Mouse (Mus musculus) liver, postnatal 0 days (tissue): ENCODE results near the gene Cbx7.
A peak's percentile ranks its signal among the peaks of the same experiment; 100 is the strongest.

Experiments
- CTCF ChIP-seq: sonication (generic); IDR thresholded peaks from 2 replicates; pipeline ENCODE4 v1.5.1; 2016; ENCODE audit warnings: antibody characterized with exemption, low read depth
- EP300 ChIP-seq: IDR thresholded peaks from 2 replicates; pipeline ENCODE4 v1.6.1; 2016; ENCODE audit warnings: antibody characterized with exemption, low read depth, mild to moderate bottlenecking

DNA sequence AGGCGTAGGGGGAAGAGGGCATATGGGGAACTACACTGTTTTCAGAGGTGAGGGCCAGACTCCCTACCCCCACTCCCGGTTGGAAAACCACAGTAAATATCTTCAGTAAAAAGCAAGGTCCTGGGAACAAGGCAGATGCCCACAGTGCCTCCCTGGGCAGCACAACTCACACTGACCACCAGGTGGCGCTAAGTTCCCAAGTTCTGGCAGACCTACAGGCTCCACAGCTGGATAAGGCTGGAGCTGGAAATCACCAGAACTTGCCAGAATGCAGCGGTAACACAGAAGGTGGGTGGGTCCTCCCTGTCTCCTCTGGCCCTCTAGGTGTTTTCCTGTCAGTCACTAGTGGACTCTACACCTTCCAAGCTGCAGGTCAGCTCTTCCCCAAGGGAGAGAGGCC lies 24.9 kb downstream of the Cbx7 start:
- TF ChIP-seq CTCF (peak; percentile 98), EP300 (no peak)
